Mouse (Mus musculus) cerebellum, adult 2 months (tissue): ENCODE measurements at regions not wholly inside any gene's neighbourhood (a gene's known extent, or its start where the extent isn't known, plus 50 kb on each side); places are given as distances from the start of the nearest gene placed in this dataset.

Source experiments
- DNase-seq, 2 experiments: peaks; one replicate each; pipeline ENCODE4 v3.0.0; 2021
- H3K27ac ChIP-seq: fragments of 200-500 bp; 2 replicates; pipeline ENCODE4 v1.5.1; 2012; ENCODE audit warnings: low read length, control low read depth, inconsistent platforms; ENCODE audit not compliant: insufficient read depth
- H3K27me3 ChIP-seq: fragments of 200-500 bp; 2 replicates; pipeline ENCODE4 v1.6.1; 2012; ENCODE audit warnings: inconsistent platforms, mild to moderate bottlenecking, low read length, moderate library complexity; ENCODE audit not compliant: control insufficient read depth, insufficient read depth
- H3K4me1 ChIP-seq: fragments of 200-500 bp; 2 replicates; pipeline ENCODE4 v1.6.1; 2011; ENCODE audit warnings: low read length; ENCODE audit not compliant: control insufficient read depth, insufficient read depth
- H3K4me3 ChIP-seq: fragments of 200-500 bp; replicated peaks from 2 replicates; pipeline ENCODE3; 2011; ENCODE audit warnings: mild to moderate bottlenecking, low read depth, low read length, control low read depth; ENCODE audit not compliant: insufficient read depth
- CTCF ChIP-seq: fragments of 200-500 bp; IDR thresholded peaks from 2 replicates; pipeline ENCODE4 v1.5.1; 2011; ENCODE audit warnings: low read depth, mild to moderate bottlenecking, control low read depth, low read length, moderate library complexity, borderline replicate concordance; ENCODE audit not compliant: insufficient read depth
- POLR2A ChIP-seq: fragments of 200-500 bp; IDR thresholded peaks from 2 replicates; pipeline ENCODE4 v1.6.1; 2011; ENCODE audit warnings: low read length, control low read depth, borderline replicate concordance; ENCODE audit not compliant: insufficient read depth
- WGBS: fragments of 180-500 bp; shearing (Covaris S2); methylation state at CpG from one replicate; pipeline ENCODE4 v1.1.7; 2018; 5-methylcytosine and 5-hydroxymethylcytosine counted together

DNA sequence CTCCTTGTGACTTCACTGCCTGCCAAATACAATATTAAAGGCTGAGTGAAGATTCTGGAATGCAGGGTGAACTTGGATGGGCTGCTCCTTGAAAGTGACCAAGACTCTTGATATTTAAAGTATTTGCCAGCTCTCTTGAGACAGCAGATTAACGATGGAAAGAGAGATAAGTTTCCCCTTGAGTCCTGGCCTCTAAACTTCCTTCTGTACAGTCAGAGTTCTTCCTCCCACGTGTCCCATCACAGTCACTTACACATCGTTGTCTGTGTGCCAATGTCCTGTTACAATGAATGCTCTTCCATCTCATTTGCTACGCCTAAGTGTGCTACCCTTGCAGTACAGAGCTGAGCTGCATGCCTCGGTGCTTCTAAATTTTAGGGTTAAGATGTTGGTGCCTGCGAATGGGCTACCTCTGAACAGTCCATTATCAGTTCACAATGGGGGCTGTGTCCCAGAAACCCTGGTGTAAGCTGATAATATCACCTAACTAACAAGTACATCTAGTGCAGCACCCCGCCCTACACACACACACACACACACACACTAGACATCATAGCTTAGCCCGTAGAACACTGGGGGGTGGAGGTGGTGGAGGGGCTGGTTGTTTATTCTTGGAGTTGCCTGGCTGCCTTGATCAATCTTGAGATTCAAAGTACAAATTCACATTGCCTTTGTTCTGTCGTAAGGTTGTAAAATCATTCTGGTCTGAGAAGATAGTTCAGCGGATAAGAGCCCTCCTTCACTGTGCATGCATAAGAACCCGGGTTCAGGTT is 207.9 kb upstream of the Pgrmc2 start:
- TF ChIP-seq CTCF (no peak), POLR2A (no peak)
- Histone ChIP-seq H3K27ac (no peak overlapping the region), H3K4me1 (no peaks in the 10 kb centered on the region; the same call in 1 of the 2 replicates), H3K4me3 (no peak overlapping the region), H3K27me3 (no peaks in the 10 kb centered on the region; the same call in 1 of the 2 replicates)
- no peak for DNase-seq
- 63% methylated on average over 11 of the region's 11 CpGs for WGBS

DNA sequence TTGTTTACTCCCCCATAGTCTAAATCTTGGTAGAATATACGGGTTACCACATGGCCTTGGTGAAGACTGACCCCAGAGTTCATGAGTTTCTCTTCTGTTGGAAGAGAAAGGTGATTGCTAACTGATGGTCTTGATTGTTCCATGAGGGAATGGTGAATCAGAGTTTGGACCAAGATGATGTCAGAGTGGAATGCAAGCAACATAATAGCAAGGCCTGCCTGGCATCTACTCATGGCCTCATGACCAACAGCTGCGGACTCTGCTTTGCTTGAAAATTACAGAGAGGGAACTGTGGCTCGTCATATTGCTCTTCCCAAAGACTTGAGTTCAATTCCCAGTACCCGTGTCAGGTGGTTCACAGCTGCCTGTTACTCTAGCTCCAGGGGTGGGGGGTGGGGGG is 205.9 kb upstream of the Pgrmc2 start:
- H3K27ac ChIP-seq = no peak overlapping the region
- 94% methylated on average over 4 of the region's 4 CpGs for WGBS
- no peak overlapping the region for H3K4me3 ChIP-seq
- H3K4me1 ChIP-seq = no peaks in the 10 kb centered on the region
- TF ChIP-seq POLR2A (no peak), CTCF (no peak)
- H3K27me3 ChIP-seq = no peaks in the 10 kb centered on the region; the same call in 1 of the 2 replicates
- DNase-seq = no peak

DNA sequence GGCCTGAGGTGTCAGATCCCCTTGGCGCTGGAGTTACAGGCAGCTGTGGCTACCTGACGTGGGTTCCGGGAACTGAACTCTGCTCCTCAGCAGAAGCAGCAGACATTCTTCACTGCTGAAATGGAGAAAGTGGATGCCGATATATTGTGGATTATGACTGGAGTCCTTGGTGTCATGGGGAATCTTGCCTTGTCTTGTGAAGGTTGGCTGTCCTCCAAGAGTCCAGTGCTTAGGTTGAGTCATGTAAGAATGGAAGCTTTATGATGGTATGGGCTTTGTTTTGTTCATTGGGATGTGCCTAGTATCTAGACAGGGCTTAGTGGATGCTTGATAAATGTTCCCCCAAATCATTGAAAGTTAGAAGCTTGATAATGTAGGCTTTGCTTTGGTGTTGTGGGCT is 205.2 kb upstream of the Pgrmc2 start:
- Histone ChIP-seq H3K4me3 (no peak overlapping the region), H3K27ac (no peak overlapping the region), H3K27me3 (no peaks in the 10 kb centered on the region; the same call in 1 of the 2 replicates), H3K4me1 (no peaks in the 10 kb centered on the region)
- WGBS = 83% methylated on average over 4 of the region's 4 CpGs
- no peak for DNase-seq
- TF ChIP-seq POLR2A = no peak

DNA sequence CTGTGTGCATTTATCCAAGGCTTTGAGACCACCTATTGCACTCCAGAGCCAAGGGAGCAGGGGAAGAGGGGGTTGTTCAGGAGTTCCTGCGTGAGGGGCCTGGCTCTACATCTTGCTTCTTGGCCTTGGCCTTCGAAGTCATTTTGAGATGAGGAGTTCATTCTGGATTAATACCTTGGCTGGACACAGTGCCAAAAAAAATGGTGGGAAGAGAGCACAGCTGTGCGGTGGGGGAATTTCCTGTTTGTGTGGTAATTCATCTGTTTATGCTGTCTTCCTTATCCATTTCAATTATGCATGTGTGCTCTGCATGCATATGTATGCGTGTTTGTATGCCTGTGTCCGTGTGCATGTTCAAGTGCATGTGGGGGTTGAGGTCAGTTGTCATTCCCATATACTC is 202.5 kb upstream of the Pgrmc2 start:
- no peak overlapping the region for H3K4me3 ChIP-seq
- H3K4me1 ChIP-seq = no peaks in the 10 kb centered on the region
- DNase-seq = no peak
- no peaks in the 10 kb centered on the region; the same call in 1 of the 2 replicates for H3K27me3 ChIP-seq
- TF ChIP-seq CTCF = no peak
- no peak for TF ChIP-seq POLR2A
- no peak overlapping the region for H3K27ac ChIP-seq
- WGBS = 63% methylated on average over 5 of the region's 5 CpGs

DNA sequence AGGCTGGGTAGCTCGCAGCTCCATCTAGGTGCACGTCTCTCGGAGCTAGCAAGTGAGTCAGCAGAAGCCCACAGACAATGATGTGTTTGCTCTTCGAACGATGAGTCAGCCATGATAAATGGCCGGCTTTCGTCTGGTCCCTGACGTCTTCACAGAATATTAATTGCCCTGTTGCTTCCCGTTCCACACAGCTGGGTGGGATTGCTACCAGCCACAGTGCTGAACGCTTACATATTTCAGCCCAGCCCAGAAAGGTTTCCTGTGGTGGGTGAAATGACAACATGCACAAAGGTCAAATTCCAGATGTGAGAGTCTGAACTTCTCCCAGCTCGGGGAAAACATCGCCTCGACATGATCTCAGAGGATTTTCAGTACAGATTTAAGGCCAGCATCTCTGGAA is 202.1 kb upstream of the Pgrmc2 start:
- 32% methylated on average over 13 of the region's 13 CpGs for WGBS
- Histone ChIP-seq H3K27me3 (no peaks in the 10 kb centered on the region; the same call in 1 of the 2 replicates), H3K4me3 (no peak overlapping the region), H3K27ac (no peak overlapping the region), H3K4me1 (no peaks in the 10 kb centered on the region)
- DNase-seq = no peak
- no peak for TF ChIP-seq CTCF
- no peak for TF ChIP-seq POLR2A

DNA sequence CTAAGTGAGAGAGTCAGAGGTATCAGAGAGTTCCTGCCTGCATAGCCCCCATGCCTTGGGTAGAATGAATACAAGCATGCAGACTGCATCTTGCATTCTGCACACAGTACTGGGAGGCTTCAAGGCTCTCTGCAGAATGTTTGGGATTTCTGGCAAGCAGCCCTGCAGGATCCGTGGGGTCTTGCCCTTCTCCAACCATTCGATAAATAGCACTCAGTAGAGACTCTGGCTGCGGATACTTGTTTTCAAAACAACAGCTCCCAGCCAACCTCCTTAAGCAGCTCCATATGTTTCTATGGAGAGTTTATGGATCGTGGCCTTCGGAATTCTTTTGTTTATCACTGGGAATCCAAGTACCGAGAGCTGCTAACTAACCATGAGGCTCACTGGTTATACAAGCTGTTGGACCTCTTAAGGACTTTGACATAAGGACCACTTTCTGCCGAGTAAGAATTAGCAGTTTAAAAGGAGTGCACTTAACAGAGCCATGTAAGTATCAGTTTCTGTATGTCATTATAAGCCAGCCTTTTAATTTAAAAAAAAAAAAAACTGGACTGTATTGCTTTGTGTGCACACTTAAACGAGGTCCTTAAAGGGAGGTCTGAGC is 199.7 kb upstream of the Pgrmc2 start:
- H3K4me3 ChIP-seq = no peak overlapping the region
- no peaks in the 10 kb centered on the region for H3K4me1 ChIP-seq
- 18% methylated on average over 8 of the region's 8 CpGs for WGBS
- no peaks in the 10 kb centered on the region; the same call in 1 of the 2 replicates for H3K27me3 ChIP-seq
- DNase-seq = no peak
- TF ChIP-seq CTCF (no peak), POLR2A (no peak)
- H3K27ac ChIP-seq = no peak overlapping the region

DNA sequence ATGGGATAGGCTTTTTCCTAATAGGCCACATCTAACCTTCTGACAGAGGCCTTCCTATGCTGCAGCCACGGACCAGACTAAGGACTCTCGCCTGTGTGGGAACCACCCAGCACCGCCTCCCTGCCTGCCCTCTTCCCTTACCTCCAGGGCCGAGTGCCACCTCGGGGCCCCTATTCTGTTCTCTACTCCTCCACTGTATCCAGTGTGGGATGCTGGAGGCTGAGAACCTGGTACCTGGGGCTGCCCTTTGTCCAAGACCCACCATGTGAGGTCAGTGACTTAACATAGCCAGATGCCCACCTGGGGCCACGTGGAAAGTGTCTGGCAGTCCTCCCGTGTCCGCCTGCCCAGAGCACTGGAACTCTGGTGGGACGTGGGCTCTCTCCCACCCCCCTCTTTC is 193.2 kb upstream of the Pgrmc2 start:
- no peak overlapping the region for H3K27ac ChIP-seq
- 84% methylated on average over 9 of the region's 9 CpGs for WGBS
- no peak for TF ChIP-seq POLR2A
- no peak for TF ChIP-seq CTCF
- no peak overlapping the region for H3K4me3 ChIP-seq
- H3K4me1 ChIP-seq = no peaks in the 10 kb centered on the region
- DNase-seq = no peak
- H3K27me3 ChIP-seq = no peaks in the 10 kb centered on the region

DNA sequence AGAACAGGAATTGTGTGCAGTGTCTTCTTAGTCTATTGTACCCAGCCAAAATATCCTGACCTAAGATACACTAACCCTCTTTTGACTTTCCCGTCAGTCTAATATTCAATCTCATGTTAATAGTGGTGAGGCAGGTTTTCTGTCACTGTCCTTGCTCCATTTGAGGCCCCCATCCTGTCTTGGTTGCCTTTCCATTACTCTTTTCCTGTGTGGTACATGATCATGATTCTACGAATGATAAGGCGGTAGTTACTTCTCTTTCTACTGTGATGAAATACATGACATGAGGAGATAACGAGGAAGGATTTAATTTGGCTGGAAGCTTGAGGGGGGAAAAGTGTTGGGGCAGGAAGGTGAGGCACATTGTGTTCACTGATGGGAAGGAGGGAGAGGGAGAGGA is 185.7 kb upstream of the Pgrmc2 start:
- no peak for DNase-seq
- TF ChIP-seq CTCF = no peak
- TF ChIP-seq POLR2A = no peak
- H3K4me3 ChIP-seq = no peak overlapping the region
- no peak overlapping the region for H3K27ac ChIP-seq
- H3K4me1 ChIP-seq = no peaks in the 10 kb centered on the region
- WGBS = 90% methylated on average over 4 of the region's 4 CpGs
- H3K27me3 ChIP-seq = no peaks in the 10 kb centered on the region
